Mouse (Mus musculus) midbrain, embryonic 15.5 days (tissue): ENCODE measurements around the gene Gjd3. TPM values are rescaled to one million over a fixed set of nuclear protein-coding genes. Genes with fewer than 3 reads are reported as not detected.

Source experiments
- ATAC-seq: fragments of 200-750 bp; cut with Nextera tagmentation; replicated peaks from 2 replicates; pipeline ENCODE4 v1.8.0; 2017; ENCODE audit warnings: moderate TSS enrichment
- H3K27ac ChIP-seq: fragments of 300-500 bp; sonication (generic); 2 replicates; pipeline ENCODE4 v1.5.1; 2015; ENCODE audit warnings: mild to moderate bottlenecking, inconsistent platforms
- H3K27me3 ChIP-seq: fragments of 300-500 bp; sonication (generic); replicated peaks from 2 replicates; pipeline ENCODE4 v1.6.1; 2015; ENCODE audit warnings: inconsistent platforms
- H3K36me3 ChIP-seq: fragments of 300-500 bp; sonication (generic); replicated peaks from 2 replicates; pipeline ENCODE4 v1.6.1; 2015; ENCODE audit warnings: inconsistent platforms
- H3K4me1 ChIP-seq: fragments of 300-500 bp; sonication (generic); 2 replicates; pipeline ENCODE4 v1.6.1; 2015; ENCODE audit warnings: inconsistent platforms
- H3K4me2 ChIP-seq: fragments of 300-500 bp; sonication (generic); 2 replicates; pipeline ENCODE4 v1.6.1; 2015; ENCODE audit warnings: inconsistent platforms, mild to moderate bottlenecking, moderate library complexity
- H3K4me3 ChIP-seq: fragments of 300-500 bp; sonication (generic); 2 replicates; pipeline ENCODE4 v1.5.1; 2015; ENCODE audit warnings: mild to moderate bottlenecking, inconsistent platforms
- H3K9ac ChIP-seq: fragments of 300-500 bp; sonication (generic); 2 replicates; pipeline ENCODE4 v1.6.1; 2015; ENCODE audit warnings: mild to moderate bottlenecking, inconsistent platforms
- H3K9me3 ChIP-seq: fragments of 300-500 bp; sonication (generic); 2 replicates; pipeline ENCODE4 v1.6.1; 2016; ENCODE audit warnings: inconsistent platforms
- WGBS: fragments of 180-500 bp; shearing (Covaris S2); methylation state at CpG from one replicate; pipeline ENCODE4 v1.1.7; 2015; ENCODE audit warnings: mixed read lengths; 5-methylcytosine and 5-hydroxymethylcytosine counted together
- polyA plus RNA-seq: library from polyadenylated mRNA; unstranded; fragments of >200 nt; fragmentation: Nextera tagmentation; extraction: Ambion mirVana; gene quantifications from 2 replicates; pipeline ENCODE4 v1.2.1, GENCODE M21; 2015

Gjd3 gene
- polyA plus RNA-seq, 1 experiment from 2014 or later, result 2.4 TPM

DNA sequence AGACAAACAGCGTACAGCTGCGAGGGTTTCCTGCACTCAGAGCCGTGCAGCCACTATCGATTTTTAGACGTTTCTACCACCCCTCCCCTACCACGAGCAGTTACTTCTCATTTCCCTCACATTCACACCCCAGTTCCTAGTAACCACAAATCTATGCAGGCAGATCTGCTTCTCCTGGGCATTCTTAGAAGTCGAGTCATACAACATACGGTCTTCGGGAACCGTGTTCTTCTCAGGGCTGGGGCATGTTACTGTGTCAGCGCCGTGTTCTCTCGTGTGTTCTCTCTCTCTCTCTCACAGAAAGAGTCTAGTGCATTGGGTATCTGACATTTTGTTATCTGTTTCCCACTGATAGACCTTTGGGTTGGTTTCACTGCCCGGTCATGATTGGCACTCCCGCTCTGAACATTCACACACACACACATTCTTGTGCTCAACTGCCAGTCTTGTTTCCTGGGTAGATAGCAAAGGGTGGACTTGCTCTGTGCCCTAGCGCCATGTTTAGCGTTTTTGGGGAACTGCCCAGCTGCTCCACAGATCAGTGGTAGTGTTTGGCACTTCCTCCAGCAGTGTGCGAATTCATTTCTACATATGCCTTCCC, 34.7 kb downstream of the Gjd3 start:
- no peak overlapping the region for H3K9ac ChIP-seq
- WGBS, result 92% methylated on average over 18 of the region's 18 CpGs
- no peak for ATAC-seq

DNA sequence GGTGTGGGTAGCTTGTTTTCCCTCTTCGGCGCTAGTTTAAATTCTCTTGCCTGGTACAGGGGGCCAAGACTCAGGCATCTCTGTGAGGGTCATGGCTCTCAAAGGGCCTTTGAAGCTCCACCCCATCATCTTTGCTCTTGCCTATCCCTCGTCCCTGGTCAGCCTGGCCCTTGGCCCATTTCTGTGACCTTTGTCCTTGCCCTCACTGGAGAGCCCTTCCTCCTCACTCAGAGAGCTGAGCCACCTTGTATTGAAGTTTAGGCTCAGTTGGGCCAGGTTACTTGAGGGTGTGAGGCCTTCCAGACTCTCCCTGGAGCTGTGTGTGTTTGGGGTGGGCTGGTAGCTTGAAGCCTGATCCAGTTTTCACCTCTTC, 37.2 kb downstream of the Gjd3 start:
- Histone ChIP-seq H3K4me3 (no peak overlapping the region), H3K27me3 (no peaks in the 10 kb centered on the region), H3K4me2 (no peak overlapping the region), H3K36me3 (no peaks in the 10 kb centered on the region), H3K4me1 (peaks cover 46% of the 10 kb centered on the region), H3K9ac (no peak overlapping the region), H3K27ac (no peak overlapping the region), H3K9me3 (no peaks in the 10 kb centered on the region)
- no peak for ATAC-seq
- WGBS, result 58% methylated on average over 3 of the region's 3 CpGs

More for the DNA sequence above, 34.7 kb downstream of the Gjd3 start:
- Histone ChIP-seq H3K9me3 (no peaks in the 10 kb centered on the region), H3K4me2 (no peak overlapping the region), H3K27ac (no peak overlapping the region), H3K36me3 (no peaks in the 10 kb centered on the region), H3K4me1 (peaks cover 35% of the 10 kb centered on the region), H3K4me3 (no peak overlapping the region), H3K27me3 (no peaks in the 10 kb centered on the region)

DNA sequence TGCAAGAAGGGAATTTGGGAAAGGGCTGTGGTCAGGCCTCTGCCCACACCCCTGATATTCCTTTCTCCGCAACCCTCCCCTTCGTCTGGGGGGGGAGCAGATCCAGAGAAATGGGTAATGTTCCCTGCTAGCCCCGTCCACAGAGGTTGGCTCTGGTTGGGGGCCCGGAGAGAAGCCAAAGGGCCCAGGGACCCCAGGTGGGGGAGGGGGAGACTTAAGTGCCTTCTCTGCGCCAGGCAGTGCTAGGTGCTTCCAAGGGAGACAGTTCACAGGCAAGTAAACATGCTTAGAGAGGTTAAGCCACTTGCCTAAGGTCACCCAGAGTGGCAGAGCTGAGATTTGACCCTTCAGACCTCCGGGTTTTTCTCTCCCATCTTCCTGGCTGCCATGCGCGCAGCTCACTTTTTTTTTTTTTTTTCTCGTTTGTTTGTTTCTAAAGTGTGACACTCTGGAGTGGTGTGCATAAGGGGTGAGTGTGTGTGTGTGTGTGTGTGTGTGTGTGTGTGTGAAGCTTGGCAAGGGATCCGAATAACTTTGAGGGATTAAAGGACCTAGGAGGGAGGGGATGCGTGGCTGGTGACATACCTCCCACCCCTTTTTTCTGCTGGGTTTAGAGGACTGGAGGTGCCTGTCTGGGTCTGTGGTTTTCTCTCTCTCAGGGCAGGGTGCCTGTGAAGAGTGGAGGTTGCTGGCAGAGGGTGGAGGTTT, 37.8 kb downstream of the Gjd3 start:
- Histone ChIP-seq H3K9me3 (no peaks in the 10 kb centered on the region), H3K27ac (no peak overlapping the region), H3K4me2 (no peak overlapping the region), H3K36me3 (no peaks in the 10 kb centered on the region), H3K9ac (no peak overlapping the region), H3K4me1 (peaks cover 48% of the 10 kb centered on the region), H3K27me3 (no peaks in the 10 kb centered on the region), H3K4me3 (no peak overlapping the region)
- no peak for ATAC-seq
- 28% methylated on average over 11 of the region's 11 CpGs for WGBS

DNA sequence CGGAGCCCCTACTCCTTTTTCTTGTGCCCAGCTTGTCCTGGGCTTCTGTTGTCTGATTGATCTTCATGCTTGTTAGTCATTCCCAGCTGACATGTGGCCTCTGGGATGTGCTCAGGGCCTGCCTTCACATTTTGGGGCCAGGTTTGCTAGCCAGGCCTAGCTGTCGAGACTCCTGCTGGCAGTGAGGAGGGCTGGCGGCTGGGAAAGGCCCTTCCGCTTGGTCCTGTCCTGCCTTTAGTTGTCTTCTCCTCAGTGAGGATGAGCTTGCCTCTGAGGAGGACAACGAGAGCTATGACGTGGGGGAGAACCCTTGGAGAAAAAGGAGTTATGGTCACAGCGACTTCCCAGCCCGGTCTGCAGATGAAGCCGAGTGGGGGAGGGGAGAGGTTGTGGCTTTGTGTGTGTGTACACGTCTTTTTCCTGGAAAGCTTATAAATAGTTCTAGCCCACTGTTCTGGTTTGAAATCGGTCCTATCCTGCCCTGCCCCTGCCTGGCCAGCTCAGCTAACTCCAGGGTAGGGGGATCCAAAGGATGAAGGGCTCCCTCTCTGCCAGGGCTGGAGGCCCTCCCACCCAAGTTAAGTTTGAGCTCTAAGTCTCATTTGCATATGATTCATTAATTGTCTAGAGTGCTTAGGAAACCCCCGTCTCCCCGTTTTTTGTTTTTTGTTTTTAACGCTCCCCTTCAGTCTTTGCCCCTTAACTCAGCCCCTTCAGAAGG, 38.9 kb downstream of the Gjd3 start:
- peaks cover 57% of the 10 kb centered on the region for H3K4me1 ChIP-seq
- H3K9me3 ChIP-seq, result no peaks in the 10 kb centered on the region
- H3K4me3 ChIP-seq, result no peak overlapping the region
- peaks cover 2% of the 10 kb centered on the region; the same call in 1 of the 2 replicates for H3K27me3 ChIP-seq
- H3K4me2 ChIP-seq, result no peak overlapping the region; the same call in 1 of the 2 replicates
- H3K27ac ChIP-seq, result peak overlapping the region; percentile 26; the same call in 1 of the 2 replicates
- 28% methylated on average over 14 of the region's 14 CpGs for WGBS
- no peak for ATAC-seq
- no peak overlapping the region for H3K9ac ChIP-seq
- H3K36me3 ChIP-seq, result no peaks in the 10 kb centered on the region

DNA sequence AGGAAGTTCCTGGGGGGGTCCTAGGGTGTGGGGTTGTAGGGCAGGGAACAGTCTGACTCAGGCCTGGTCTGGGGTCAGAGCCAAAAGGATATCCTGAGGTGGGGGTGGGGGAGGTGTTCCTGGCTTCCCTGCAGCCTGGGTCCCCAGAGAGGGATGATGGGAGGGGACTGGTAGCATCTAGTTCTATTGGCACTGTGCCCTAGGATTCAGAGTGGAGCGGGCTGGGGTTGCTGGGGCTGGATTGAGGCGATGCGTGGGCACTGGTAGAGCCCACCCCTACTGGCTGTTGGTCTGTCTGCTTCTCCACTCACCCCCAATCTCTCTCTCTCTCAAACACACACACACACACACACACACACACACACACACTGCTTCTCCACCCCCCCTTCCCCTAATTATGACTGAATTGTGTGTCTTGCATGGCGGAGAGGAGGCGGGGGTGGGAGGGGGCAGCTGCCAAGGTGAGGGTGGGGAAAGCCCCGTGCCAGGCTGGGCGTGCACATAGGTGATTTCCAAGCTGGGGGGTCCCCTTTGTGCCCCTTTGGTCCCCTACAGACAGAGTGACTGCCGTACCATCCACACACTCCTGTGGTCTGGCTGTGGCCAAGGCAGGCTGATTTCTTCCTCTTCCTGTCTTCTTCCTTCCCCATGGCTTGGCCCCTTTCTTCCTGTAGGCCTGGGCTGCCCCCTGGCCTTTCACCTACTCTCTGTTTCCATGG, 39.7 kb downstream of the Gjd3 start:
- 67% methylated on average over 8 of the region's 8 CpGs for WGBS

DNA sequence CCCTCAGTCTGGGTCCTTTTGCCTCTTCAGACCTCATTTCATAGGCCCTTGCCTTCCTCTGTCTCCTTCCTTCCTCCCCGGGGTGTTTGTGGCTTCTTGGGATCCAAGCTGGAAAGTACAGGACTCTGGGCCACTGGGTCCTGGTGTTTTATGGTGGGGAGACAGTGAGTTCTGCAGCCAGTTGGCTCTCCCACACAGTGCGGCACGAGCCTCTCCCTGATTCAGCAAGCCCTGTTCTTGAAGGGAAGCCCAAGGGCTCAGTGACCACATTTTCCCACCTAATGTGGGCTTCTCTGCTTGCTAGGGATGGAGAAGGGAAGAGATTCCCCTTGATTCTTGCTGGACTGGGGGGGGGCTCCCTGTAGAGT, 40.3 kb downstream of the Gjd3 start:
- peak overlapping the region; percentile 51 for H3K4me3 ChIP-seq
- no peaks in the 10 kb centered on the region for H3K36me3 ChIP-seq
- H3K9me3 ChIP-seq, result no peaks in the 10 kb centered on the region
- H3K27me3 ChIP-seq, result peaks cover 2% of the 10 kb centered on the region; the same call in 1 of the 2 replicates
- 52% methylated on average over 3 of the region's 3 CpGs for WGBS
- ATAC-seq, result no peak
- peak overlapping the region; percentile 89 for H3K27ac ChIP-seq
- H3K4me1 ChIP-seq, result peaks cover 70% of the 10 kb centered on the region
- peak overlapping the region; percentile 81 for H3K4me2 ChIP-seq
- peak overlapping the region; percentile 62 for H3K9ac ChIP-seq

More for the DNA sequence above, 39.7 kb downstream of the Gjd3 start:
- peak overlapping the region; percentile 81 for H3K4me2 ChIP-seq
- H3K4me1 ChIP-seq, result peaks cover 64% of the 10 kb centered on the region
- H3K36me3 ChIP-seq, result no peaks in the 10 kb centered on the region
- H3K4me3 ChIP-seq, result no peak overlapping the region
- no peaks in the 10 kb centered on the region for H3K9me3 ChIP-seq
- peak overlapping the region; percentile 89 for H3K27ac ChIP-seq
- H3K9ac ChIP-seq, result peak overlapping the region; percentile 62; the same call in 1 of the 2 replicates
- no peak for ATAC-seq
- peaks cover 2% of the 10 kb centered on the region; the same call in 1 of the 2 replicates for H3K27me3 ChIP-seq

DNA sequence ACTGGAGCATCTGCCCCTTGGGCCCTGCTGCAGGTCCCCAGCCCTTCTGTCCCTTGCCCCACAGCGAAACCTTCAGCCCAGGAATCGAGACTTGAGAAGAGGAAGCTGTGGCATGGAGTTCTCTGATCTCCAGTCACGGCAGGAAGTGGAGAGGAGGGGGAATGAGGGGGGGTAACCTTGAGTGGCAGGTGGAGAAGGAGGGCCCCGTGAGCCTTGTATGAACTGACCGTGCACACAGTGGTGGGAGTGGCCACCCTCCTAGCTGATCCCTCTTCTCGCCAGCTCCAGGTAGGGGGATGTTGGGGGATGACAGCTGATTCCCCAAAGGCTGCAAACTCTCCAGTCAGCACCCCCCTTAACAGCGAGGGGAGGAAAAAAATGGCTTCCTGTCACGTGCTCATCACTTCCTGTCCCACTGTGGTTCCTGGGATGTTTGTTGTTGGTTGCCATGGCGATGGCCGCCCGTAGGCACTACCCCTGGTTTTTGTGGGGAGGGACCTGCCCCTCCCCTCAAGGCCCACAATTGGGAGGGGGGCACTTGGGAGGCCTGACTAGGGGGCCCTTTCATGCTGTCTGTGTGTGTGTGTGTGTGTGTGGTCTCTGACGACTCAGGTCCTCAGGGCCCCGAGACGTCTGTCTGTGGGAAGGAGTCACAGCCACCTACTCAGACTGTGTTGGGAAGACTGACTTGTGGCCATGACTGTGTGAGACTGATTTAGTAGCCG, 40.8 kb downstream of the Gjd3 start:
- H3K9ac ChIP-seq, result peak overlapping the region; percentile 62
- peak overlapping the region; percentile 51 for H3K4me3 ChIP-seq
- peaks cover 75% of the 10 kb centered on the region for H3K4me1 ChIP-seq
- peak; percentile 60 for ATAC-seq
- peak overlapping the region; percentile 81 for H3K4me2 ChIP-seq
- peak overlapping the region; percentile 89 for H3K27ac ChIP-seq
- no peaks in the 10 kb centered on the region for H3K9me3 ChIP-seq
- WGBS, result 2% methylated on average over 15 of the region's 15 CpGs
- H3K27me3 ChIP-seq, result peaks cover 2% of the 10 kb centered on the region; the same call in 1 of the 2 replicates
- H3K36me3 ChIP-seq, result no peaks in the 10 kb centered on the region

DNA sequence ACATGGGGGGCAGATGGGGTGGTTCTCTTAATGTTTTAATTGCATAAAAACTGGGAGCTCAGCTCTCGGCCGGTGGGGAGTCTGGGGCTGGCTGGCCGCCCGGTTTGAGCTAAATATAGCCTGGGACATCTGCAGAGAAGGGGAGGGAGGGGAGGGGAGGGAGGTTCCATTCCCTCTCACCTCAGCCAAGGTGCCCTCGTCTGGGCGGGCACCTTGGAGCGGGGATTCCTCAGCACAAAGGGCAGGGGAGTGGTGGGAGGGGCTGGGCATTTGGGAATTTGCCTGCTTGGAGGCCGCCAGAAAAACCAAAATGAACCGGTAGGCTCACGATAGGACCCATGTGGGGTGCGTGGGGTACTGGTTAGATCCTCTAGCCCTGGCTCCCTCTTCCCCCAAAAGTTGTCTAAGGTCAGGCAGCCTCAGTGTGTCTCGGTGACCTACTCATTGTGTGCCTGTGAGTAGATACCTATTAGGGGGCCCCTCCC, 41.4 kb downstream of the Gjd3 start:
- peaks cover 81% of the 10 kb centered on the region for H3K4me1 ChIP-seq
- no peaks in the 10 kb centered on the region for H3K9me3 ChIP-seq
- peak overlapping the region; percentile 89 for H3K27ac ChIP-seq
- no peaks in the 10 kb centered on the region for H3K36me3 ChIP-seq
- H3K9ac ChIP-seq, result peak overlapping the region; percentile 62
- ATAC-seq, result peak; percentile 7
- peak overlapping the region; percentile 51 for H3K4me3 ChIP-seq
- under 1% methylated on average over 12 of the region's 12 CpGs for WGBS
- peak overlapping the region; percentile 81 for H3K4me2 ChIP-seq
- H3K27me3 ChIP-seq, result peaks cover 2% of the 10 kb centered on the region; the same call in 1 of the 2 replicates

DNA sequence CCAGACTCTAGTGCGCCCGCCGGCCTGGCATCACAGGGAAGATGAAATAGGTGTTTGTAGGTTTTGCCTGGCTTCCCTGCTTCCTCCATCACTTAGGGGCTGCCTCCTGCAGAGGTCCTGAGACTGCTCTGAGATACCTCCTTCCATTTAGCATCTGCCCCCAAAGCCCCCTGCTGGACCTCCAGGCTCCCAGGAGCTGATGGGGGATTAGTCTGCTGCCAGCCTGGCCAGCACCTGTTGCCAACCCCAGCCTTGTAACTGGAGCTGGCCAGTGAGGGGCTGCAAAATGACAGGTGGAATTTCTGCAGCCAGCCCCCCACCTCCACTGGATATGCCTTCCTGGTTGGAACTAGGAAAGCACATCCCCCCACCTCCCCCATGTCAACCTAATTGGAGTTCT, 42.0 kb downstream of the Gjd3 start:
- H3K9ac ChIP-seq, result peak overlapping the region; percentile 62; the same call in 1 of the 2 replicates
- H3K27ac ChIP-seq, result 0 out of 2 replicates have a peak overlapping the region, but pooled peaks have one; percentile 89
- peaks cover 2% of the 10 kb centered on the region; the same call in 1 of the 2 replicates for H3K27me3 ChIP-seq
- peak overlapping the region; percentile 51; the same call in 1 of the 2 replicates for H3K4me3 ChIP-seq
- no peaks in the 10 kb centered on the region for H3K9me3 ChIP-seq
- H3K36me3 ChIP-seq, result no peaks in the 10 kb centered on the region
- no peak for ATAC-seq
- peak overlapping the region; percentile 81 for H3K4me2 ChIP-seq
- 42% methylated on average over 3 of the region's 3 CpGs for WGBS
- peaks cover 87% of the 10 kb centered on the region for H3K4me1 ChIP-seq

DNA sequence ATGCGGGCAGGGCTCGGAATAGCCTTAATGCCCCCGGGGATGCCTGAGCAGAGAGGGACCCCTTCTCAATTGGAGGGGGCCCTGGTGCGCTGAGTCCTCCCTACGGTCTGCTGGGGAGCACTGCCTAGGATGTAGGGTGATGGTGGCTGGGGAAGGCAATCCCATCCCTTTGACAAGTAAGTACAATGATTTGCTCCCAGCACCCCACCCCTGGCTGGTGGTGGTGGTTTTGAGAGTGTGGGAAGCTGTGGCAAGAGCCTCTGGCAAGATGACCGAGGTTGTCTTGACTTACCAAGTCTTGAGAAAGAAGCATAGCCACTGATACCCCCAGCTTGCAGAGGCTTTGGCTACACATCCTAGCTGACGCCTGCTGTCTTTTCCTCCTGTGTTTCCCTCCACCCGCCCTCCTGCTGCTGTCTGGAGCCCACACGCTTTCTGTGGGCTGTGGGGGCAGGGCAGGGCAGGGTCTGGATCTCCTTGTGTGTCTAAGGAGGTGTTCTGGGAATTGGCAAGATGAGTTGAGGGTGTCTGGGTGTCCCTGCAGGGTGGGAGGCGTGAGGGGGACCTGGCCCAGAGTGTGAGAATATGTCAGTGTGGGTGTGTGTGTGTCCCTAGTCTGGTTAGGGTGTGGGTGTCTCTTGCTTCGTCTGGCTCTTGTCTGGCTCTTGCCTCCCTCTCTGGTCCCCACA, 42.7 kb downstream of the Gjd3 start:
- no peak overlapping the region for H3K4me3 ChIP-seq
- H3K27ac ChIP-seq, result no peak overlapping the region
- no peaks in the 10 kb centered on the region for H3K36me3 ChIP-seq
- H3K9ac ChIP-seq, result no peak overlapping the region
- no peak for ATAC-seq
- H3K9me3 ChIP-seq, result no peaks in the 10 kb centered on the region
- peaks cover 7% of the 10 kb centered on the region for H3K27me3 ChIP-seq
- WGBS, result 52% methylated on average over 11 of the region's 11 CpGs
- peaks cover 83% of the 10 kb centered on the region for H3K4me1 ChIP-seq
- H3K4me2 ChIP-seq, result peak overlapping the region; percentile 19
